Mouse (Mus musculus) gastrocnemius, adult 2 months (tissue): ENCODE measurements around the gene Olfr286. TPM values are rescaled to one million over a fixed set of nuclear protein-coding genes. Genes with fewer than 3 reads are reported as not detected.
A peak's percentile ranks its signal among the peaks of the same experiment; 100 is the strongest.

Experiments used
- DNase-seq: peaks from one replicate; pipeline ENCODE4 v3.0.0; 2022
- H3K27ac ChIP-seq: fragments of 200-600 bp; 2 replicates; pipeline ENCODE4 v1.8.1; 2022; ENCODE audit warnings: mild to moderate bottlenecking
- H3K4me3 ChIP-seq: fragments of 200-600 bp; 2 replicates; pipeline ENCODE4 v1.8.1; 2022; ENCODE audit warnings: mild to moderate bottlenecking, moderate library complexity
- CTCF ChIP-seq: fragments of 200-600 bp; IDR thresholded peaks from 2 replicates; pipeline ENCODE4 v1.8.1; 2022; ENCODE audit warnings: antibody characterized with exemption, mild to moderate bottlenecking, moderate library complexity
- intact Hi-C: fragments of 180-260 bp; cut with DNase I; formaldehyde crosslinking; loops from one replicate; pipeline ENCODE4 v1.15.1; 2025
- total RNA-seq, 2 experiments: library from RNA; stranded (reverse); gene quantifications; 2 replicates each; pipeline ENCODE4 v1.2.3; 2021

Olfr286 gene
- total RNA-seq, 2 experiments from 2014 or later, result not detected

DNA sequence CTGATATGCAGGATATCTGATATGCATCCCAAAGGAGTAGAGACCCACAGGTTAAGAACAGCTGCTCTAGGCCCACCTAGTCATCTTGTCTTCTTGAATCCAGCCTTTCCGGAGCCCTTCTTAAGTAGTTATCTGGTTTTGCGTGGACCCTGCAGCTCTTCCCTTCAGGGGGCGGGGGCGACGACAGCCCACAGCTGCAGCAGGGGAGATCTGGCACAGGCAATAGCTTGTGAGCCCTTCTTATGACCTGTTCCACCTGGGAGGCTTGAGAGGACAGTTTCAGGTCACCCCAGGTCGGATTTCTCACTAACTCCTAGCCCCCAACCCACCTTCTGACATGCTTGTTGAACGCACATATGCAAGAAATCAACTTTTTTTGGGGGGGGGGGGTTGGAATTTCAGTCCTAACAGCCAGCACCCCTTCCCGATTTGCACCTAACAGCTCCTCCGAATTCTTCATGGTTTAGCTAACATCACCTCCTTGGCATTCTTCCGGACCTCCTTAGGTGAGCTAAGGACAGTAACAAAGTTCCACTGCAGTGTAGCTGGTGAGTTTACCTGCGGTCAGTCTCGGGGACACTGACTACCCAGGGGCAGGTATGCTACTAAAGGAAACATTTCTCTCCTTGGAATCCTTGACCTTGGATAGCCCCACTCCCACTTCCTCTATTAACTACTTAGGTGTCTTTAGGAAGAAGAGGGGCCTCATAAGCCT, 52.2 kb downstream of the Olfr286 start:
- intact Hi-C loops, result loop anchor here (1.0 to 10.0 kb wide), 3 partner anchors 114 to 293 kb away; partner anchors contain the start of gene Zfp641
- peak; percentile 30 for DNase-seq
- no peak for TF ChIP-seq CTCF
- Histone ChIP-seq H3K4me3 (peak overlapping the region; percentile 74), H3K27ac (peak overlapping the region; percentile 97)

DNA sequence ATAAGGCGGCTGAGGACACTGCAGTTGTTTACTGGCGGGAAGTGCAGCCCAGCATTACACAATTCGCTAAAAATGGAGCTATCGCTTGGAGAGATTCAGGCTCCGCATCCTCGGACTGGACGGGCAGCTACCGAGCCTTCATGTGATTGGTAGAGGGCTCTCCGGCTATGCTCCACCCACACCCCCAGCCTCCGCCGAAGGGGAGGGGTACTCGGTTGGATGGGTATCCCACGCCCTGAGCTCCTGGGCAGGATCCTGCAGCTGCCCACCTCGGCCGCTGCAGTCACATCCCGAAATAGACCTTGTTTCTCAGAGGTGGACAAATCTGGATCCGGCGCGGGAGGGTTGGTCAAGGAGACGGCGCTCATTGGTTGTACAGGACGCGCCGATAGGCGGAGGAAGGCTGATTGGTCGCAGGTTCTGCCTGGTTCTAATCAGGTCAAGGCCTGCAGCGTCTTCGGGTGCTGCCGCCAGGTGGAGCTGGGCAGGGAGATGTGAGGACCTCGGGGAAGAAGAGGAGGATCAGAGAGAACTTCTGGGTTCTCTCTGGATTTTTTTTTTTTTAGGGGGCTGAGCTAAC, 53.0 kb downstream of the Olfr286 start:
- DNase-seq, result peak; percentile 97
- Histone ChIP-seq H3K27ac (peak overlapping the region; percentile 97), H3K4me3 (peak overlapping the region; percentile 74)
- intact Hi-C loops, result loop anchor here (1.0 to 10.0 kb wide), 2 partner anchors 115 to 294 kb away; partner anchors contain the start of gene Zfp641
- TF ChIP-seq CTCF, result peak; percentile 91

DNA sequence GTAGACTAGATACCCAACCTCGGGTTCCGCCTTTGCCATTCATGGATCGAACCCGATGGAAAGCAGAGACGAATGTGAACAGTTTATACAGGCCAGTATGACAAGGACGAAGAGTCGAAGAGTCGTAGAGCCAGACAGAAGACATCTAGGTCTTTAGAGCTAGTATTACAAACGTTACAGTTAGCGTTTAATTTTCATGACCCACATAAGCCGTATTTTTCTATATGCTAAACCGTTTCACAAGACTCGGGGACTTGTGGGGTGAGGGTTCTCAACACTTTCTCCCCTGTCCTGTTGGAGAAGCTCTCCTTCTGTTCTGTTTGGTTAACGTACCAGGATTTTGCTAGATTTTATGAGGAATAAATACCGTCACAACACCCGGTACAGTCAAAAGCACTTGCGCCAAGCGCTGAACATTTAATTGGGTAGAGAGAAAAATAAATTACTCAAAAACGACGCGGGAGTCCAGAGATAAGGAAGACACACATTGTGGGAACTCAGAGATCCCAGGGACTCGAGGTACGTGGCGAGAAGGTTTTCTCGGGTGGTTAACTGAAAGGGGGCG, 53.6 kb downstream of the Olfr286 start:
- DNase-seq, result no peak
- Histone ChIP-seq H3K4me3 (peak overlapping the region; percentile 74), H3K27ac (peak overlapping the region; percentile 97)
- intact Hi-C loops, result loop anchor here (1.0 to 10.0 kb wide), 2 partner anchors 116 to 294 kb away; partner anchors contain the start of gene Zfp641
- TF ChIP-seq CTCF, result no peak

DNA sequence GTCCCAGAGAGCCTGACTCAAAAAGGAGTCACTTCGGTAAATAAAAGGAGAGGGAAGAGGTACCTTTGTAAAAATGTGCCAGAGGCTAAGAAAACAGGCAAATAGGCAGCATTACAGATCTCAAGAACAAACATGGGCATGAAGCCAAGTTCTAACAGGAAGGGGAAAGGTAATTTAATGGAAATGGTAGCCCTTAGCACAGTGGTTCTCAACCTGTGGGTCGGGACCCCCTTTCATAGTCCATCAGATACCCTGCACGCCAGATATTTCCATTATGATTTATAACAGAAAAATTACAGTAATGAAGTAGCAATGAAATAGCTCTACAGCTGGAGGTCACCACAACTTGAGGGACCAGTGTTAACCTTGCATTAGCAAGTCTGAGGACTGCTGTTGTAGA, 56.9 kb downstream of the Olfr286 start:
- no peak for TF ChIP-seq CTCF
- H3K27ac ChIP-seq, result no peak overlapping the region
- no peak overlapping the region for H3K4me3 ChIP-seq
- no peak for DNase-seq
- intact Hi-C loops, result loop anchor here (5.0 kb wide), 1 partner anchor 215 kb away; the partner anchor contains the start of gene Tmem106c

Other genes with a start within 250 kb of the Olfr286 start
- 1 to 10 TPM; 1.1 to 1.5 TPM for gene Col2a1, start 229.8 kb downstream of the Olfr286 start, total RNA-seq
- gene Pfkm, start 141.9 kb downstream of the Olfr286 start, total RNA-seq, result 1,000 to 10,000 TPM; 2,669 to 2,908 TPM
- gene Senp1, start 140.7 kb downstream of the Olfr286 start, total RNA-seq, result 1 to 10 TPM; 7.4 to 8.5 TPM
- 100 to 1,000 TPM in 1 of 2 experiments, 10 to 100 TPM in 1; 97.8 to 124 TPM for gene Asb8, start 68.8 kb downstream of the Olfr286 start, total RNA-seq
- gene Ccdc184, start 67.3 kb downstream of the Olfr286 start, total RNA-seq, result not detected
- not detected for gene Olfr288, start 38.9 kb downstream of the Olfr286 start, total RNA-seq
- not detected for gene Gm44579, start 13.5 kb downstream of the Olfr286 start, total RNA-seq
- gene Olfr287, start 13.4 kb downstream of the Olfr286 start, total RNA-seq, result not detected
- not detected for gene H1fnt, start 22.8 kb upstream of the Olfr286 start, total RNA-seq
- 10 to 100 TPM in 1 of 2 experiments, 1 to 10 TPM in 1; 10.0 to 11.8 TPM for gene Zfp641, start 61.7 kb upstream of the Olfr286 start, total RNA-seq
- gene Olfr285, start 82.9 kb upstream of the Olfr286 start, total RNA-seq, result not detected
- not detected for gene Olfr284, start 106.5 kb upstream of the Olfr286 start, total RNA-seq
- gene Olfr283, start 146.5 kb upstream of the Olfr286 start, total RNA-seq, result not detected
- gene Olfr282, start 196.8 kb upstream of the Olfr286 start, total RNA-seq, result not detected
- not detected for gene Olfr281, start 218.1 kb upstream of the Olfr286 start, total RNA-seq
- gene OR5BS1P, start 235.4 kb upstream of the Olfr286 start, total RNA-seq, result not detected
- not detected for gene Lalba, start 248.3 kb upstream of the Olfr286 start, total RNA-seq